Mouse (Mus musculus) liver, embryonic 14.5 days (tissue): ENCODE measurements at regions not wholly inside any gene's neighbourhood (a gene's known extent, or its start where the extent isn't known, plus 50 kb on each side); places are given as distances from the start of the nearest gene placed in this dataset.

Experiments
- ATAC-seq: fragments of 200-750 bp; cut with Nextera tagmentation; 2 replicates; pipeline ENCODE4 v1.8.0; 2017; ENCODE audit warnings: moderate number of reproducible peaks, mild to moderate bottlenecking, moderate library complexity; ENCODE audit not compliant: insufficient read depth
- DNase-seq, 3 experiments: peaks; one replicate each; pipeline ENCODE4 v3.0.0-alpha.2; 2012 to 2013; ENCODE audit warnings: low read depth in 3 of 3, low spot score in 3 of 3
- H3K27ac ChIP-seq: fragments of 300-500 bp; sonication (generic); 2 replicates; pipeline ENCODE4 v1.5.1; 2014; ENCODE audit warnings: moderate library complexity, mild to moderate bottlenecking, control low read depth, inconsistent platforms
- H3K27me3 ChIP-seq: fragments of 300-500 bp; sonication (generic); 2 replicates; pipeline ENCODE4 v1.6.1; 2014; ENCODE audit warnings: mild to moderate bottlenecking, low read length, moderate library complexity; ENCODE audit not compliant: control insufficient read depth, insufficient read depth
- H3K36me3 ChIP-seq: fragments of 300-500 bp; sonication (generic); replicated peaks from 2 replicates; pipeline ENCODE4 v1.6.1; 2014; ENCODE audit warnings: low read depth; ENCODE audit not compliant: control insufficient read depth, insufficient read depth
- H3K4me1 ChIP-seq, 2 experiments: fragments of 200-500 bp in 1 of 2; fragments of 300-500 bp in 1 of 2; sonication (generic) in 1 of 2; replicated peaks; 2 replicates each; pipeline ENCODE4 v1.6.1; 2012 to 2014; ENCODE audit warnings: antibody characterized with exemption in 1 of 2, inconsistent platforms in 1 of 2, low read length in 1 of 2; ENCODE audit not compliant: control insufficient read depth in 2 of 2, insufficient read depth in 2 of 2
- H3K4me2 ChIP-seq: fragments of 300-500 bp; sonication (generic); 2 replicates; pipeline ENCODE4 v1.6.1; 2014; ENCODE audit warnings: low read depth, mild to moderate bottlenecking, control low read depth, moderate library complexity
- H3K4me3 ChIP-seq, 2 experiments: fragments of 200-500 bp in 1 of 2; fragments of 300-500 bp in 1 of 2; sonication (generic) in 1 of 2; 2 replicates each; pipeline ENCODE4 v1.5.1; 2012 to 2014; ENCODE audit warnings: low read depth in 2 of 2, low read length in 2 of 2, mild to moderate bottlenecking in 2 of 2, control low read depth in 1 of 2, inconsistent platforms in 1 of 2, moderate library complexity in 1 of 2; ENCODE audit not compliant: insufficient read depth in 1 of 2
- H3K9ac ChIP-seq: fragments of 300-500 bp; sonication (generic); replicated peaks from 2 replicates; pipeline ENCODE4 v1.6.1; 2014; ENCODE audit warnings: mild to moderate bottlenecking, control low read depth, moderate library complexity
- H3K9me3 ChIP-seq: fragments of 300-500 bp; sonication (generic); 2 replicates; pipeline ENCODE4 v1.6.1; 2016; ENCODE audit warnings: low read length, mixed read lengths; ENCODE audit not compliant: control insufficient read depth
- CTCF ChIP-seq: IDR thresholded peaks from 2 replicates; pipeline ENCODE4 v1.5.1; 2016; ENCODE audit warnings: antibody characterized with exemption, low read depth, control low read depth
- EP300 ChIP-seq: IDR thresholded peaks from 2 replicates; pipeline ENCODE4 v1.6.1; 2016; ENCODE audit warnings: antibody characterized with exemption, low read depth
- WGBS: fragments of 180-500 bp; shearing (Covaris S2); extraction: QIAGEN DNeasy Blood & Tissue Kit; methylation state at CpG from one replicate; pipeline ENCODE4 v1.1.7; 2014; ENCODE audit not compliant: insufficient replicate concordance; 5-methylcytosine and 5-hydroxymethylcytosine counted together

- no peak for ATAC-seq
- no peaks in the 10 kb centered on the region for H3K36me3 ChIP-seq
- H3K4me3 ChIP-seq: no peak overlapping the region
- no peaks in the 10 kb centered on the region for H3K9me3 ChIP-seq
- 56% methylated on average over 1 of the region's 1 CpGs for WGBS
- no peaks in the 10 kb centered on the region for H3K4me1 ChIP-seq
- TF ChIP-seq CTCF: no peak
- TF ChIP-seq EP300: no peak
- H3K9ac ChIP-seq: no peak overlapping the region
- H3K4me2 ChIP-seq: no peak overlapping the region
- H3K27me3 ChIP-seq: no peaks in the 10 kb centered on the region
- DNase-seq: no peak
- no peak overlapping the region for H3K27ac ChIP-seq
These were observed 337.2 kb upstream of the Nr2f2 start for GRCm38 (mm10) chr7:70703784-70704183.

DNA sequence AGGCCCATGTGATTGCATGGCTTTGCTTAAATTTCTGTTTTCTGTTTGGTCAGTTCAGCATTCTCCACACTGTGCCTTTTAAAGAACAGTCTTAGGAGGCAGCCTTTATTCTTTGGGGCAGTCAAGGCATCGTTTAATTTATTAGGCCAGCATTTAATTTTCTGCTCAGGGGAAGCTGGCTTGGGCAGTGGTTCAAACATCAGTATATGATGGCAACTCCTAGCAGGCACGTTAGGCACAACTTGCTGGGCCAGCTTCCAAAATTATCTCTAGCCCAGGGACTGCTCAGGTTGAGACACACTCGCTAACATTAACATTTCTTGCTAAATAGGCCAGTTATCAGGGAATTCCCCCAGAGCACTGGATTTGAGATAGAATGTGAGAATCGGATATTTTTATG is 333.9 kb upstream of the Nr2f2 start:
- Histone ChIP-seq H3K9ac (no peak overlapping the region), H3K27me3 (no peaks in the 10 kb centered on the region)
- no peak for TF ChIP-seq CTCF
- no peak for TF ChIP-seq EP300

DNA sequence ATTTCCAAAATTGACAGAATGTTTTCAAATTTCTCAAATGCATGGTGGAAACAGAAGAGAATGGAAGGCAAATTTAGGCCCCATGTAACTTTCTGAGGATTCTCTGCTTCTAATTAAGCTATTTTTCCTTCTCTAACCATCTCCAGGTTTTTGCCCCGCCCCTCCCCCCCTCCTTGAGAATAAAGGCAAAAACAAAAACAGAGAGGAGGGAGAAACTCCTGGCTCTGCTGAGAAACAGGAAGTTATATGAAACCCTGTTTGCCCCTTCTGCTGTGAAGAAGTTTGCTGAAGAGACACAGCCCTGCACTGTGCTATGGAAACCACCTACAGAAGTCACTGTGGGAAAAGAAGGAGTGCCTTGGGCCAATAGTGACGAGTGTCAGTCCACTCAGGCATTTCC is 332.9 kb upstream of the Nr2f2 start:
- ATAC-seq: no peak

More for the DNA sequence above, 333.9 kb upstream of the Nr2f2 start:
- Histone ChIP-seq H3K4me1 (no peaks in the 10 kb centered on the region), H3K27ac (no peak overlapping the region), H3K36me3 (no peaks in the 10 kb centered on the region), H3K4me2 (no peak overlapping the region), H3K4me3 (no peak overlapping the region), H3K9me3 (no peaks in the 10 kb centered on the region)
- DNase-seq: no peak
- 58% methylated on average over 4 of the region's 4 CpGs for WGBS
- no peak for ATAC-seq

GRCm38 (mm10) chr7:70698986-70699385 is 332.5 kb upstream of the Nr2f2 start:
- H3K9me3 ChIP-seq: no peaks in the 10 kb centered on the region

More for the DNA sequence above, 332.9 kb upstream of the Nr2f2 start:
- Histone ChIP-seq H3K4me1 (no peaks in the 10 kb centered on the region), H3K27ac (no peak overlapping the region), H3K36me3 (no peaks in the 10 kb centered on the region), H3K4me3 (no peak overlapping the region), H3K9me3 (no peaks in the 10 kb centered on the region), H3K27me3 (no peaks in the 10 kb centered on the region), H3K9ac (no peak overlapping the region), H3K4me2 (no peak overlapping the region)
- WGBS: 26% methylated on average over 2 of the region's 2 CpGs
- DNase-seq: no peak
- TF ChIP-seq EP300 (no peak), CTCF (no peak)

DNA sequence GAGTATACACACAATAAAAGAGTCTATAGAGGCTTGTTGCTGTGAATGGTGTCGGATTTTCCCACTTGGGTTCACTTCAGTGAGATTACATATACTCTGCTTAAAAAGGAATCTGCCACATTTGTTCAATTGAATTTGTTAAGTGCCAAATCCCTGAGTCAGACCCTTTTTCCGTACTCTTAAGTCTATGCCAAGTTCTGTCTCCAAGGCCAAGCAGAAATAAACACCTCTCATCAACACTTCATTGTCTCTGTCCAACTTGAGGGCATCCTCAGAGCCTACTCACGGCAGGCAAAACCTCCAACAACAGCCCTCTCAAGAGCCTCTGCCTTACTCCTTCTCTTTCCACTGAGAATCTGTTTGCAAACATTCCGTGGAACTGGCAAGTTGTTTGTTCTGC is 325.6 kb upstream of the Nr2f2 start:
- Histone ChIP-seq H3K9me3 (no peaks in the 10 kb centered on the region), H3K36me3 (no peaks in the 10 kb centered on the region), H3K4me2 (no peak overlapping the region), H3K4me3 (no peak overlapping the region), H3K27ac (no peak overlapping the region), H3K9ac (no peak overlapping the region), H3K4me1 (no peaks in the 10 kb centered on the region), H3K27me3 (no peaks in the 10 kb centered on the region)
- ATAC-seq: no peak
- DNase-seq: no peak
- TF ChIP-seq EP300 (no peak), CTCF (no peak)
- 55% methylated on average over 4 of the region's 4 CpGs for WGBS

More at GRCm38 (mm10) chr7:70698986-70699385, 332.5 kb upstream of the Nr2f2 start:
- WGBS: 52% methylated on average over 2 of the region's 2 CpGs
- ATAC-seq (no peak), DNase-seq (no peak)
- Histone ChIP-seq H3K4me2 (no peak overlapping the region), H3K4me3 (no peak overlapping the region), H3K27ac (no peak overlapping the region), H3K9ac (no peak overlapping the region), H3K36me3 (no peaks in the 10 kb centered on the region), H3K27me3 (no peaks in the 10 kb centered on the region), H3K4me1 (no peaks in the 10 kb centered on the region)
- TF ChIP-seq CTCF (no peak), EP300 (no peak)
